Mouse (Mus musculus) small intestine, adult 2 months (tissue): ENCODE data around the gene Rpgrip1l. TPM values are rescaled to one million over a fixed set of nuclear protein-coding genes. Genes with fewer than 3 reads are reported as not detected.

Source experiments
- H3K27ac ChIP-seq: fragments of 200-500 bp; 2 replicates; pipeline ENCODE4 v1.5.1; 2012; ENCODE audit warnings: low read depth, low read length, control low read depth, inconsistent platforms; ENCODE audit not compliant: insufficient read depth
- H3K27me3 ChIP-seq: fragments of 200-500 bp; 2 replicates; pipeline ENCODE4 v1.6.1; 2012; ENCODE audit warnings: mild to moderate bottlenecking, moderate library complexity, low read length, inconsistent platforms; ENCODE audit not compliant: control insufficient read depth, insufficient read depth
- H3K36me3 ChIP-seq: fragments of 200-500 bp; 2 replicates; pipeline ENCODE4 v1.6.1; 2012; ENCODE audit warnings: mild to moderate bottlenecking, low read length, control low read depth, inconsistent platforms; ENCODE audit not compliant: control insufficient read depth, insufficient read depth
- H3K4me1 ChIP-seq: fragments of 200-500 bp; 2 replicates; pipeline ENCODE4 v1.6.1; 2012; ENCODE audit warnings: low read length, inconsistent platforms, mixed read lengths; ENCODE audit not compliant: control insufficient read depth, insufficient read depth, insufficient read length
- H3K4me3 ChIP-seq: fragments of 200-500 bp; 2 replicates; pipeline ENCODE4 v1.5.1; 2012; ENCODE audit warnings: low read depth, mild to moderate bottlenecking, control low read depth, inconsistent platforms, low read length, moderate library complexity
- CTCF ChIP-seq: fragments of 200-500 bp; IDR thresholded peaks from 2 replicates; pipeline ENCODE4 v1.5.1; 2012; ENCODE audit warnings: low read depth, mild to moderate bottlenecking, control low read depth, inconsistent platforms, low read length, moderate library complexity, mixed read lengths; ENCODE audit not compliant: insufficient replicate concordance, insufficient read length; ENCODE audit errors: extremely low read depth
- POLR2A ChIP-seq: fragments of 200-500 bp; IDR thresholded peaks from 2 replicates; pipeline ENCODE4 v1.6.1; 2012; ENCODE audit warnings: low read depth, mild to moderate bottlenecking, control low read depth, inconsistent platforms, low read length, moderate library complexity
- WGBS: fragments of 180-500 bp; shearing (Covaris S2); methylation state at CpG from one replicate; pipeline ENCODE4 v1.1.7; 2018; 5-methylcytosine and 5-hydroxymethylcytosine counted together
- polyA plus RNA-seq: library from polyadenylated mRNA; depleted of rRNA; stranded (reverse); fragments of >200 nt; gene quantifications from 2 replicates; pipeline ENCODE4 v1.2.3, GENCODE M21; 2012

The Rpgrip1l gene
- polyA plus RNA-seq, 1 experiment, result 0.70 TPM

GRCm38 (mm10) chr8:91269374-91269958 is 43.6 kb downstream of the Rpgrip1l start:
- 81% methylated on average over 2 of the region's 2 CpGs for WGBS
- Histone ChIP-seq H3K27ac (no peak overlapping the region), H3K4me1 (no peaks in the 10 kb centered on the region), H3K4me3 (no peak overlapping the region), H3K36me3 (no peaks in the 10 kb centered on the region), H3K27me3 (no peaks in the 10 kb centered on the region)
- TF ChIP-seq CTCF (no peak), POLR2A (no peak)

GRCm38 (mm10) chr8:91264564-91264963 is 48.5 kb downstream of the Rpgrip1l start:
- H3K27ac ChIP-seq, result no peak overlapping the region
- H3K4me3 ChIP-seq, result no peak overlapping the region
- TF ChIP-seq CTCF (no peak), POLR2A (no peak)
- no peaks in the 10 kb centered on the region for H3K27me3 ChIP-seq
- H3K4me1 ChIP-seq, result no peaks in the 10 kb centered on the region
- H3K36me3 ChIP-seq, result no peaks in the 10 kb centered on the region

GRCm38 (mm10) chr8:91263939-91264338 is 49.1 kb downstream of the Rpgrip1l start:
- TF ChIP-seq POLR2A (no peak), CTCF (no peak)
- no peaks in the 10 kb centered on the region for H3K27me3 ChIP-seq
- no peak overlapping the region for H3K4me3 ChIP-seq
- 80% methylated on average over 3 of the region's 3 CpGs for WGBS
- no peaks in the 10 kb centered on the region for H3K36me3 ChIP-seq
- no peak overlapping the region for H3K27ac ChIP-seq
- no peaks in the 10 kb centered on the region for H3K4me1 ChIP-seq

- TF ChIP-seq CTCF (no peak; the same call in 1 of the 2 replicates), POLR2A (no peak)
- WGBS, result 78% methylated on average over 2 of the region's 2 CpGs
- no peaks in the 10 kb centered on the region for H3K27me3 ChIP-seq
Measured at GRCm38 (mm10) chr8:91261598-91261997, 51.5 kb downstream of the Rpgrip1l start.

GRCm38 (mm10) chr8:91250966-91251365 is 62.1 kb downstream of the Rpgrip1l start:
- TF ChIP-seq POLR2A (no peak), CTCF (no peak)
- Histone ChIP-seq H3K4me1 (no peaks in the 10 kb centered on the region), H3K27ac (no peak overlapping the region), H3K4me3 (no peak overlapping the region), H3K36me3 (no peaks in the 10 kb centered on the region), H3K27me3 (no peaks in the 10 kb centered on the region)
- 88% methylated on average over 6 of the region's 6 CpGs for WGBS

More at GRCm38 (mm10) chr8:91261598-91261997, 51.5 kb downstream of the Rpgrip1l start:
- Histone ChIP-seq H3K27ac (no peak overlapping the region), H3K4me1 (no peaks in the 10 kb centered on the region), H3K36me3 (no peaks in the 10 kb centered on the region), H3K4me3 (no peak overlapping the region)

GRCm38 (mm10) chr8:91249758-91250466 is 63.1 kb downstream of the Rpgrip1l start:
- Histone ChIP-seq H3K27ac (no peak overlapping the region), H3K4me1 (no peaks in the 10 kb centered on the region), H3K4me3 (no peak overlapping the region), H3K36me3 (no peaks in the 10 kb centered on the region), H3K27me3 (no peaks in the 10 kb centered on the region)
- 91% methylated on average over 9 of the region's 9 CpGs for WGBS
- TF ChIP-seq POLR2A (no peak), CTCF (no peak)

- 79% methylated on average over 4 of the region's 4 CpGs for WGBS
- Histone ChIP-seq H3K27me3 (no peaks in the 10 kb centered on the region), H3K4me3 (no peak overlapping the region), H3K4me1 (peaks cover 2% of the 10 kb centered on the region; the same call in 1 of the 2 replicates), H3K36me3 (no peaks in the 10 kb centered on the region), H3K27ac (no peak overlapping the region)
- TF ChIP-seq CTCF (no peak), POLR2A (no peak)
Measured at GRCm38 (mm10) chr8:91245821-91246454, 67.1 kb downstream of the Rpgrip1l start.
